Mouse (Mus musculus): ENCODE results near the gene Tas2r135. TPM values are rescaled to one million over a fixed set of nuclear protein-coding genes. Genes with fewer than 3 reads are reported as not detected.

Tas2r135 gene
- not detected in 2 replicates for polyA plus RNA-seq (2012; ENCODE audit: insufficient read depth, insufficient read length, low replicate concordance, missing spikeins)

DNA sequence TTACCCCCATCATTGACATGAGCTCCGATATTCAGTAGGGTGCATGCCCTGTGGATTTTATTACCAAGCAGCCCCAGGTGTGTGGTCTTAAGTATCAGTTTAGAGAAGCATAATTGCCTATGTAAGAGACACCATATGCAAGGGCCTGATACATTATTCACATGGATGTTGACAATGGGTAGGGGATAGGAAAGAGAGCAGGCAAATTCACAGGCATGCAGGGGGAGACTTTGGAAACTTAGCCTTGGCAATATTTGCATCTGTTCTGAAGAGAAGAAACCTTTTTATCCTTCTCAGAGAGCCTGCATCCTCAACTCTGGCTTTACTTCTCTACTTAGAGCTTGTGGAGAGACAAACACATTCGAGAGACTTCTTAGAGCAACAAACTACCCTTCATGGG is at the start of gene Tas2r135:
TSS of gene Tas2r135 (plus strand) at position 301 of the 400 bp plus-strand sequence.
- H3K4me1 ChIP-seq (ENCODE audit: control insufficient read depth, insufficient read depth, low read length), result no peaks in the 10 kb centered on the region
- 88% methylated on average over 2 of the region's 2 CpGs for WGBS
- no peak for TF ChIP-seq POLR2A (IDR thresholded peaks at IDR 0.05; ENCODE audit: insufficient read depth, low read depth, low read length)
- no peak for TF ChIP-seq CTCF (IDR thresholded peaks at IDR 0.05; ENCODE audit: insufficient read depth, low read depth, low read length)
- no peak within 1 kb of the TSS for H3K4me3 ChIP-seq (ENCODE audit: insufficient read depth, low read depth, low read length)
- no peak within 1 kb of the TSS for H3K27ac ChIP-seq (ENCODE audit: insufficient read depth, low read depth, low read length)

DNA sequence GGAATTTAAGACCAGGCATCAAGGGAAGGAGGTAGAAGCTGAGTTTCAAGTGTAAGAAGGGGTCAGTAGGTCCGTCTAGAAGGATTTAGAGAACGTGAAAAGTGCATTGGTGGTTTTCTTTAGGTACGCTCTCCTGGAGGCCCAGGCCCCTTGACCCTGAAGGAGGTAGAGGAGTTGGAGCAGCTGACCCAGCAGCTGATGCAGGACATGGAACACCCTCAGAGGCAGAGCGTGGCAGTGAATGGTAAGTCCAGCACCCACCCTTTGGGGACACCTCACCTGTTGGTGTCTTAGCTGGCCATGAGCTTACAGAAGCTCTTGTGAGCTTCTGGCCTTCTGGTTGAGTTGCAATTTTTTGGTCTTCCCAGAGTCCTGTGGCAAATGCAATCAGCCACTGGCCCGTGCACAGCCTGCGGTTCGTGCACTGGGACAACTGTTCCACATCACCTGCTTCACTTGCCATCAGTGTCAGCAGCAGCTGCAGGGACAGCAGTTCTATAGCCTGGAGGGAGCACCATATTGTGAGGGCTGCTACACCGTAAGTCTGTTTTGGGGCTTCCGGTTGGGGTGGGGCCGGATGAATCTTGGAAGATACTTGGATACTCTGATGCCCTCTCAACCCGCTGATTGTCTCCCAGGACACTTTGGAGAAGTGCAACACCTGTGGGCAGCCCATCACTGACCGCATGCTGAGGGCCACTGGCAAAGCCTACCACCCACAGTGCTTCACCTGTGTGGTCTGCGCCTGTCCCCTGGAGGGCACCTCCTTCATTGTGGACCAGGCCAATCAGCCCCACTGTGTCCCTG is 49.2 kb upstream of the Tas2r135 start:
- 96% methylated on average over 13 of the region's 13 CpGs for WGBS

DNA sequence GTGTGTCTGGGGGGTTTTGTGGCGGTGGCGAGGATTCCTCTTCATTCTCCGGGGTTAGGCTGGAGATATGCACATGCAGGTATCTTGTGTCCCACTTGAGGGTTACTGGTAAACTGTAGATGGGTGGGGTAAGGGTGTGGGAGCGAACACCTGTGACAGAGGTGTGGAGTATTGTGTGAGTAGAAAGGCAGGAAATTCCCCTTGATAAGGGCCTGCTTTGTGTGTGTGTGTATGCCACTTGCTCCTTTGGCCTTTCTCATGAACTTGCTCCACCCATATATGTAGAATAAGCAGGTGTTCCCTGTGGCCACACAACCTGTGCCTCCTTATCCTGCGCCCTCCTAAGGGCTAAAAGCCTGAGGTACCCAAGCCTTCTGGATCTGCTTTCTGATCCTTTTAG is 48.3 kb upstream of the Tas2r135 start:
- TF ChIP-seq POLR2A (IDR thresholded peaks at IDR 0.05; ENCODE audit: insufficient read depth, low read depth, low read length), result no peak
- 98% methylated on average over 5 of the region's 5 CpGs for WGBS
- no peak overlapping the region for H3K4me3 ChIP-seq (ENCODE audit: insufficient read depth, low read depth, low read length)

More for the DNA sequence above, 49.2 kb upstream of the Tas2r135 start:
- H3K4me1 ChIP-seq (ENCODE audit: control insufficient read depth, insufficient read depth, low read length), result peaks cover 27% of the 10 kb centered on the region
- H3K4me3 ChIP-seq (ENCODE audit: insufficient read depth, low read depth, low read length), result no peak overlapping the region
- H3K27ac ChIP-seq (ENCODE audit: insufficient read depth, low read depth, low read length), result no peak overlapping the region
- TF ChIP-seq POLR2A (IDR thresholded peaks at IDR 0.05; ENCODE audit: insufficient read depth, low read depth, low read length) (no peak), CTCF (IDR thresholded peaks at IDR 0.05; ENCODE audit: insufficient read depth, low read depth, low read length) (no peak)

DNA sequence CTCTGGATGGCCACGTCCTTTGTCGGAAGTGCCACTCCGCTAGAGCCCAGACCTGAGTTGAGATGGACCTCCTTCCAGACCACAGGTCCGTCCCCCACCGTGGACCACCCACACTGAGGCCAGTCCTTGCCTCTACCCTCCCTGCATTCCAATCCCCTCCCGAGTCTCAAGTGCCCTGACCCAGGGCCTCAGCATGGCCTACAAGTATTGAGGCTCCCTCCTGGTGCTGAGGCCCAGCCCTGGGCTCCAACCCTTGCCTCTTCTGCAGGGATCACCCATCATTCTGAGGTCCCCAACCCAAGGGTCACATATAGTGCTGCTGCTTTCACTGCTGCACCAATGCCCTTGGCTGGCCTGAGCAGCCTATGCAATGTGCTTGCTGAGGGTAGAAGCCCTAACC is 47.3 kb upstream of the Tas2r135 start:
- no peak for TF ChIP-seq CTCF (IDR thresholded peaks at IDR 0.05; ENCODE audit: insufficient read depth, low read depth, low read length)
- no peak for TF ChIP-seq POLR2A (IDR thresholded peaks at IDR 0.05; ENCODE audit: insufficient read depth, low read depth, low read length)
- Histone ChIP-seq H3K4me1 (ENCODE audit: control insufficient read depth, insufficient read depth, low read length) (peaks cover 17% of the 10 kb centered on the region), H3K4me3 (ENCODE audit: insufficient read depth, low read depth, low read length) (no peak overlapping the region), H3K27ac (ENCODE audit: insufficient read depth, low read depth, low read length) (no peak overlapping the region)
- 81% methylated on average over 6 of the region's 6 CpGs for WGBS

More for the DNA sequence above, 48.3 kb upstream of the Tas2r135 start:
- peaks cover 18% of the 10 kb centered on the region for H3K4me1 ChIP-seq (ENCODE audit: control insufficient read depth, insufficient read depth, low read length)
- no peak overlapping the region for H3K27ac ChIP-seq (ENCODE audit: insufficient read depth, low read depth, low read length)

DNA sequence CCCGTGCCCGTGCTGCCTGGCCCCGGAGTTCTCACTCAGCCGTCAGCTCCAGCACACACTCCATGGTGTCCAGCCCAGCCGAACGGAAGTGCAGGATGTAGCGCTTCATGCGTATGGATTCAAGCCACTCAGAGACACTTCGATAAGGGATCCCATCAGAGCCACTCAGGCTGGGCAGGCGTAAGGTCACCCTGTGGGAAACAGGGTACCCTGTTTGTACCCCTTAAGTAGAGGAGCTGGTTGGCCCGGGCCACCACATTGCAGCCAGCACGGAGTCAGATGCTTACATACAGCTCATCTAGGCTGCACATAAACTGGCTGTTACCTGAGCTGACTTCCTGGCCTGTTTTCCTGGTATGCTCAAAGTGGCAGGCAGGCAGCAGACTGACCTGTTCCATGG is 46.3 kb upstream of the Tas2r135 start:
- Histone ChIP-seq H3K4me1 (ENCODE audit: control insufficient read depth, insufficient read depth, low read length) (peaks cover 11% of the 10 kb centered on the region), H3K4me3 (ENCODE audit: insufficient read depth, low read depth, low read length) (no peak overlapping the region), H3K27ac (ENCODE audit: insufficient read depth, low read depth, low read length) (no peak overlapping the region)
- WGBS, result 94% methylated on average over 12 of the region's 12 CpGs
- TF ChIP-seq POLR2A (IDR thresholded peaks at IDR 0.05; ENCODE audit: insufficient read depth, low read depth, low read length) (no peak), CTCF (IDR thresholded peaks at IDR 0.05; ENCODE audit: insufficient read depth, low read depth, low read length) (no peak)

DNA sequence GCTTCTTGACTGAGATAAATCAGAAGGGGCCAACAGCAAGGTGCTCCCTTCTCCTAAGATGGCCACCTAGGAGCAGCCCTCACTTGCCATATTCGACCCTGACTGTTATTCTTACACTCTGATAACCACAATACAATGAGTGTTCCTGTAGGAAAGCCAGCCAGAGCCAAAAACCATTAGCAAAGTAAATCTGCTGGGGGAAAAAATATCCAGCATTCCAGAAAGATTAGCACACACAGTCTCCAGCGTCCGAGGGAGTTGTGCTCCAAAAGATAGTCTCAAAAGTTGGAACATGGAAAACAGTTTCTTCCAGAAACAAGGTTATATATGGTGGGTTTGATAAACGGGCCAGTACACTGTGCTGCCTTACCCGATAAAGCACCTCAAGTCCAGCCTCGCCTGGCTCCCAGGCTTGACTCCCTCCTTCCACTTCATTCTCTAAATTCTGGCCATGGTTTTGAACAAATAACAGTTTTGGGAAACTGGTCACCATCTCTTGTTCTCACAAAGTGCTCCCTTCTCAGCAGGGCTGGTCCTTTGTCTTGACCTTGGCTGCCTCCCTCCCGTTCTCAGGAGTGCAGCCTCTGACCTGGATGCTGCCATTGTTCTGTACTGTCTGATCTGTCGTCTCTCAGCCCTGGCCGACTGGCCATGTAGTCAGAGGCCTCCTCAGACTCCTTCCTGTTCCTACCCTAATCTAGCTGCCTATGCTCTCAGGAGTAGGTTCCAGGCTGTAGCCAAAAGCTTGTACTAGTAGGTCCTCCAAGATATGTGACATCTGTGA is 45.7 kb upstream of the Tas2r135 start:
- WGBS, result 66% methylated on average over 9 of the region's 9 CpGs
- no peak overlapping the region for H3K27ac ChIP-seq (ENCODE audit: insufficient read depth, low read depth, low read length)
- peaks cover 4% of the 10 kb centered on the region for H3K4me1 ChIP-seq (ENCODE audit: control insufficient read depth, insufficient read depth, low read length)
- TF ChIP-seq POLR2A (IDR thresholded peaks at IDR 0.05; ENCODE audit: insufficient read depth, low read depth, low read length) (no peak), CTCF (IDR thresholded peaks at IDR 0.05; ENCODE audit: insufficient read depth, low read depth, low read length) (no peak)
- no peak overlapping the region for H3K4me3 ChIP-seq (ENCODE audit: insufficient read depth, low read depth, low read length)

DNA sequence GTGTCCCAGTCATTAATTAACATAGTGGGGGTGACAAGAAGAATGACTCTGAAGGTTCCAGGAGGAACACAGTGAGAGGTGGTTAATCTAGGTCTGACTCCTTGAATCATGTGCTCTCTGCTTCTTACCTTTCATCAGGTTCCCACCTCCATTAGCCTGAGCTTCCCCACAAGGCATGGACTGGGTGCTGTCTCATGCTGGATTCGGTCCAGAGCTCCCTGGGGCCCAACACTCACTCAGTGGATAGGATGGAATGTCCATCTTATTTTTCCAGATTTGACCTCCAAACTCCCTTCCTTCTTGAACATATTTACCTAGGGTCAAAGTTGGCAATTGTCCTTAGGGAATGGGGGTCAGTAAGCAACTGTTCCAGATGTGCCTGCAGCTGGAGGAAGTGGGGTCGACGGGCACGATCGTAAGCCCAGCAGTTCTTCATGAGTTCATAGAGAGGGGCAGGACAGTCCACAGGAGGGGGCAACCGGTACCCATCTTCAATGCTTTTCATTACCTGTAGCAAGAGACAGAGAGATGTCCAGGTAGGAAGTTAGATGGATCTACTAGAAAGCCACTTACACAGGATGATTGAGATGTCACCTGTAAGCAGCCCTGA is 44.9 kb upstream of the Tas2r135 start:
- H3K4me3 ChIP-seq (ENCODE audit: insufficient read depth, low read depth, low read length), result no peak overlapping the region
- TF ChIP-seq CTCF (IDR thresholded peaks at IDR 0.05; ENCODE audit: insufficient read depth, low read depth, low read length) (no peak), POLR2A (IDR thresholded peaks at IDR 0.05; ENCODE audit: insufficient read depth, low read depth, low read length) (no peak)
- H3K4me1 ChIP-seq (ENCODE audit: control insufficient read depth, insufficient read depth, low read length), result peaks cover 3% of the 10 kb centered on the region
- WGBS, result 94% methylated on average over 6 of the region's 6 CpGs
- H3K27ac ChIP-seq (ENCODE audit: insufficient read depth, low read depth, low read length), result no peak overlapping the region

DNA sequence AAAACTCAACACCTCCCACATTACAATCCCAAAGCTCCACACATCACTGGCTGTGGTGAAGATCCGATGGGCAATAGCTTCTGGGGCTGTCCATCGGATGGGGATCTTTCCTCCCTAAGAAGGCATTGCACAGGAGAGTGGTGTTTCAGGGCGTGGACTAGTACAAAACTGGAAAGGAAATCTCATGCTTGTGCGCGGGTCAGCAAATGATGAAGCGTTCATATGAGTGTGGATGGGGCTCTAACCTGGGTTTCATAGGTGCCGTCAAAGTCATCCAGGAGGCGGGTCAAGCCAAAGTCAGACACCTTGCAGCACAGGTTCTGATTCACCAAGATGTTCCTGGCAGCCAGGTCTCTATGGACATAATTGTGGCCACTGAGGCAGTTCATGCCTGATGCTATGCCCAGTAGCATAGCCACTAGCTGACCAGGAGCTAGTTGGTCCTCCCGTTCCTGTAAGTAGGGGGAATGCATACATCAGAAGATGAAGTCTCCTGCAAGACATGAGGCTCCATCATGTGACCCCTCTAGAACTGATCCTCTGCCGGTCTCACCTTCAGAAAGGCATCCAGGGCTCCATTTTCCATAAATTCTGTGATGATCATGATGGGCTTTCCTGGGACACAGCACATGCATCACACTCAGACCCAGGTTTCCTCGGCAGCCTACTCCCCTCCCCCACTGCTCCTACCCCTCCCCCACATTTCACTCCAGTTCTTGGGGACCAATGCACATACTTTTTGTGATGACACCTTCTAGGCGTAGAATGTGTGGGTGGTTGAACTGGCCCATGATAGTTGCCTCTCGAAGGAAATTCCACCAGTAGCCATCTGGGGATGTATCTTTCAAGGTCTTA is 44.0 kb upstream of the Tas2r135 start:
- Histone ChIP-seq H3K4me1 (ENCODE audit: control insufficient read depth, insufficient read depth, low read length) (peaks cover 3% of the 10 kb centered on the region), H3K27ac (ENCODE audit: insufficient read depth, low read depth, low read length) (no peak overlapping the region), H3K4me3 (ENCODE audit: insufficient read depth, low read depth, low read length) (no peak overlapping the region)
- 96% methylated on average over 13 of the region's 13 CpGs for WGBS
- TF ChIP-seq POLR2A (IDR thresholded peaks at IDR 0.05; ENCODE audit: insufficient read depth, low read depth, low read length) (no peak), CTCF (IDR thresholded peaks at IDR 0.05; ENCODE audit: insufficient read depth, low read depth, low read length) (no peak)

Measured in olfactory bulb, adult 2 months (tissue).